Mouse (Mus musculus) forelimb bud, embryonic 11.5 days (tissue): ENCODE results near the gene Ell2.

ENCODE experiments used
- DNase-seq: peaks from one replicate; pipeline ENCODE4 v3.0.0-alpha.2; 2012; ENCODE audit warnings: low read depth, low spot score

Ell2 gene

DNA sequence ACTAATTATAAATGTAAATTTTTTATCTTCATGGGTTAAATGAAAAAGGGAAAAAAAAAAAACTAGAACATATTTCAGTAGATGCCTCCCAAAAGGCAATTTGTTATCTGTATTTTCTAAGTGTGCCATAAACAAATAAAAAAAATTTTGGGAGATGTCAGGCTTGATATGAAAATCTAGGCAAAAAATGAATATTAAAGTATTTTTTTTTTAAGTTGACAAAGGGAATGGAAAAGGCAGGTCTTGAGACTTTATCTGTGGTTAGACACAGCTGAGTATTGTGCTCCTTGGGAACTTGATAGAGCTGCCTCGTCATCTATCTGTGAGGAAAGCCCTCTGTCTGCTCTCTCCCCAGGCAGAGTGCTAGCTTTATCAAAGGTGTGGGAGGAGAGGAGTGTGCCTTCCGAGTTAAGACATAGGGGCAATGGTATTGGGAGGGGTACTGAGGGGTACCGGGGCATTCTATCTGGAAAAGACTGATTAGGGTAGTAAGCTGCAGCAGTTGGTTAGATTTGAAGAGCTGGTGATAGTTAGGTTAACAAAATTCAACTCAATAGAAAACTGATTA lies 27.1 kb downstream of the Ell2 start:
- DNase-seq = no peak

DNA sequence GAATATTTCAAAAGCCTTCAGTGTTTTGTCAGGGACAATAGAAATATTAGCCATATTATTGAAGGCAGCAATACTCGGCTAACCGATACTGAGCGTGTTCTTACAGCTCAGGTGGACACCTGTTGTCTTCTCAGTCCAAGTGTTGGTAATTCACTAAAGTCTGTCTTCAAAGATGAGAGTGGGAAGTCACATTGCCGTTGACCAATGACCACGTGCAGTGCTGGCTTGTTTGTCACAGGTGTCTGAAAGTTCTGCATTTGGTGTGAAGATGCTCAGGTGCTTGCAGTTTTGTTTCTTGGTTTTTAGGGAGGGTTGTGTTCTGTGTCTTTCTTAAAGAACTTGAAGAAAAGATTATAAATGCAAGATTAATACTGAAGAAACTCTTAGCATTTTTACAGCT lies 27.7 kb downstream of the Ell2 start:
- DNase-seq = no peak

DNA sequence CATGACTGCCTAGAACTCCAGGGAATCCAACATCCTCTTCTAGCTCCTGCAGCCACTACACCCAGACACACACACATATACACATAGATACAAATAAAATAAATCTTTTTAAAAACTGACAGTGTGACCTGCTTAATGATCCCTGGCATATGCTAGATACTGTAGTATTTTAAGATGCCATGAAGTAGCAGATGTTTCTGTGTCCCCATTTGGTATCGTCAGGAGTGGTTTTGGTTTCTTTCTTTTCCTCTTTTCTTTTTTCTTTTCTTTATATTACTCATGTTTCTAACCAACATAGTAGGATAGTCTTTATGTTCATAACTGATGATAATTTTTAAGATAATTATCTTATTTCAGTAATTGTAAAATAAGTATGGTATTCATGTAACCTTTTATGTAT lies 29.0 kb downstream of the Ell2 start:
- DNase-seq = no peak

DNA sequence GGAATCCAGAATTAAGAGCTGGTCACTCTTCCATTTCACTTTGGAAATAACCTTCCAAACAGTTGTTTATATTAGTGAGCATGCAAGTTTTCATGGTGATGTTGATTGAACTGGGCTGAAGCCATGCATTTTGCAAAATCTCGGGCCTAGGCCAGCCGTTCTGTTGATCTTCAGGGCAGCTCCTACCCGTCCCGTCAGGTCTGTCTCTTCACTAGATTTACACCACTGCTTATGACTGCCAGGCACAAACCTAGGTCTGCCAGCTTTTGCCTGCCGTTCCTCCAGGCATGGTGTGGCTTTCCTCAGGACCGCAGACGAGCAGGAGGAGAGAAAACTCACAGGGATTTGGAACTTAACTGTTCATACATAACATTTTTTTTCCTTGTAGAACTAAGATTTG lies 31.4 kb downstream of the Ell2 start:
- no peak for DNase-seq

DNA sequence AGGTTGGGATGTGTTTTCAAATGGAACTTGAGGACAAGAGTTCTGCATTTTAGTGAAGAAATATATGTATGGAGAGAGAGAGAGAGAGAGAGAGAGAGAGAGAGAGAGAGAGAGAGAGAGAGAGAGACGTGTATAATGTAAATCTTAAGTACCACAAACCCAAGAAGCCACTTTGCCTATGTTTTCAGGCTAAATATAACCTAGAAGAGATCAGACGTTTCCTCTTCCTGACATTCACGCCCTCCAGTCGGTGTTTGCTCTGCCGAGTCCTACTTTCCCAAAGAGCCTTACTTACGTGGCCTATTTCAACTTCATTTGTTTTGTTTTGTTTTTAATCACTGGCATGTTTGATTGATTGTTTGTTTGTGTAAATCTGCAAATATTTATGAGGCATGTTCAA lies 32.0 kb downstream of the Ell2 start:
- no peak for DNase-seq

DNA sequence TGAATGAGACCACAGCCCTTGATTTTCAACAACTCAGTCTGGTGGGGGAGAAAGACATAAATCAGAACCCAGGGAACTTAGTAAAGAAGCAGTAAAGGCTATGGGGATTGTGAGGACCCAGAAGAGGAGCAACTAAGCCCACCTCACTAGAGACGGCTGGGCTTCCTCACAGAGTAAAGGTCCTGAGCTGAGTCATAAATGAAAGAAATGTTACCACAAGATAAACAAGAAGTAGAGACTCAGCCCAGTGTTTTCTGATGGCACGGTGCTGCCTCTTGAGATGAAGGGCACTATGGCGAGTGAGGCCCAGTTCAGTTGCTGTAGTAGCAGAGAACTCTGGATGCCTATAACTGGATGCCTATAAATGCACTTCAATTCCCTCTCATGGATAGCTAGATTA lies 32.4 kb downstream of the Ell2 start:
- DNase-seq = no peak

DNA sequence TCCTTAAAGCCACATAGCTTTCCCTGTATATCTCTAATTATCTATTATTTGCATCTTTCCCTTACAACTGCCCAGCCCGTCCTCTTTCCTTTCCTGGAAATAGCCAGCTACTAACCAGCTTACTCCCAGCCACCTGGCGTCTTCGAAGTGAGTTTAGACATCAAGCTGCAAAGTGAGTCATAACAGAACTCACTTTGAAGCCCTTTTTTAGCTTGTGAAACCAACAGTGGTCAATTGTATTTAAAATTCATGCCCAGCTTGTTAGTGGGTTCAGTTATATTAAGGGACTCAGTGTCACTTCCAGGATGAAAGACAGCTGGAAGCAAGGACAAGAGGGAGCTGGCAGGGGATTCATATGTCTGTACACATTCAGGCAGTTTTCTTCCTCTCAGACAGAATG lies 33.5 kb downstream of the Ell2 start:
- DNase-seq = no peak

DNA sequence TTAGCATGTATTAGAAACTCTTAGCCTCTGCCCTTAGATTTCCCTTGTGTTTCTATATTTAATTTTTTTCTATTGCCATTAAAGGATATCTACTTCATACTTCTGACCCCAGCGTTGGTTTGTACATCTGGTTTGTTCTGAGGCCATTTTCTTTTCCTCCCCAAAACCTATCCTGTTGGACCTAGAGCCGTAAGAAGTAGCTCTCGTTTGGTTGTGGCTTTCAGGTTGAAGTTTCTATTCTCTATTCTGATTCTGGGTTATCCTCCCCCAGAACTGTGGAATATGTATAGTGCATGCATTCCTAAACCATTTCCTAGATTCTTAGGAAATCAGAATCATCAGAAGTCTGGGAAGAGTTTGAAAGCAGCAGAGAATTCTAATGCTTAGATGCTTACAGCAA lies 34.6 kb downstream of the Ell2 start:
- no peak for DNase-seq

DNA sequence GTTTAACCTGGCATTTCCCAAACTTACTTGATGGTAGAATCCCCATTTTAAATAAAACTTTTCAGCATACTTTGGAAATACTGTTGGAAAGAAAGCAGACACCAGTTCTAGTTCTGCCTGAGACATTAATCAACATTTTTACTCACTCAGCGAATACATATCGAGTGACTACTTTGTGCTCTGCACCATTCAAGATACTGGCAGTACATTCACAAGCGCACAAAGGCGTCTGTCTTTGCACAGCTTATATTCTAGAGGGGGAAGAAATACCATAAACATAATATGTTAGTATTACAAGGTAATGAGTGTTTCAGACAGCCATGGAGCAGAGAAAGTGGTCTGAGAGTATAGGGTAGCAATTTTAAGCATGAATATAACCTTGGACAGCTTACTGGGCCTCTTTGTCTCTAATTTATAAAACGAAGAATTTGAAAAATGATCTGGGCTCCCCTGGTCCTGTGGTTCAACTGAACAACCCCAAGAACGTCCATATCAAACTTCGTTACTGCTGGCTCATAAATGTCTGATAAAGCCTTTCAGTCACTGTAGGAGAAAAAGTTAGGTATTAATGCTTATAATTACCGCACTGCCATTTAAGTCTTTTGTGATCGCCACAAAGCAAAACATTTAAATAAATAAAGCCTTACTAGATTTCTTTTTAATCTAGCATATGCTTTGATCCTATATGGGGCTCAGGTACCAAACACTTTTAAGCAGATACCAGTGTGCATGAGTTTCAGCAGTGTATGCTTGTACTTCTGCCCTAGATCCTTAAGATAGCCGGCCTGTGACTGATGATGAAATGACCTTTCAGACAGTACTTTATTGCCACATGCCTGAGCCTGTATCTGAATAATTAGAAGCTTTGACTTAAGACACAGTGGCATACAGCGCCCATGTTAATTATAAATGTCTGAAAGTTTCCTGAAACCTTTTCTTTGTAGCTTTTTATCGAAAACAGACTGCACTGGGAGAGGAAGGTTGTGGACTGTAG lies 35.5 kb downstream of the Ell2 start:
- DNase-seq = no peak

DNA sequence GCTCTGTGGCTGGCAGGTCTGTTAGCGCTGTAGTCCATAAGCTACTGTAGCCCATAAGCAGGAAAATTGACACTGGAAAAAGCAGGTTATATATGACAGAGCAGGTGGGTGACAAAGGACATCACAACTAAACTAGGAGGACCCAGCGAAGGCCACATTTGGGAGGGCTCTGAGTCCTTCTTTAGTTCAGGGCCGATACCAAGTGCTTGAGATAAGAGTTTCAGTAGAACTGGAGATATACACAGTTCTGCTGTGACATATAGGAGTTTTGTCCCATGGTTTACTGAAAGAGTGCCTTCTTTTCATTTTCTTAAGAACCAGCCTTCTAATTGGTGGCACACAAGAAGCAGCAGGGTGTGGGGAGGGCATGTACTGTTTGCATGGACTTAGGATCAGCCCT lies 36.4 kb downstream of the Ell2 start:
- no peak for DNase-seq

DNA sequence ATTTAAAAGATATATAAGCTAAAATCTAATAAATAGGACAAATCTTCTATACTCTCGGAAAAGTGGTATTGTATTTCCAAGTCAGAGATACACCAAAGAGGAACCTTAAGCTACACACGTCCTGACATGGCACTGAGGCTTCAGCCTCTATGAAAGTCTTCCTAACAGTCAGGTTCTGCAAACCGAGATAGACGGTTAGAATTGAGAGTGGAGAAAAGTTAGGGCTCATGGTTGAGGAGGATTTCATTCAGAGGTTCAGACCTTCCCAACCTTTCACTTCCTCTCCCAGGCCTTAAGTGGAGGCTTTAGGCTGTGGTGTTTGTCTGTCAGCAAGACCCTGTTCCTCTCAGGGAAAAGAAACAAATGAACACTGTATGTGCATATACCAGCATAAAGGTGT lies 37.5 kb downstream of the Ell2 start:
- no peak for DNase-seq

DNA sequence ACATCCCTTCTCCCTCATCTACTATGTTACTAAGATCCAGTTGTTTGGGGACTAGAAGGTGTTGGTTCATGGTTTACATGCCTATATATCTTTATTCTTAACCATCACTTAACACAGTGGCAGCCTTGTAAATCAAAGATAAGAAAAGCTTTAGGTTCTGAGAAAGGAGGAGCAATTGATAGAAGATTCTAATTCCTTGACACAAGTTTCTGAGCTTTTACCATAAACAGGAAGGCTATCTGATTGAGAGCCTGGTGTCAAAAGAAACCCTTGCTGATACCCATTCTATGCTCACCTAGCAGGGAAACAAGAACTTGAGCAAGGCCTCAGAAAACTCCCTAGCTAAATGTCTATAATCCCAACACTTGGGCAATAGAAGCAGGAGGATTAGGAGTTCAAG lies 38.8 kb downstream of the Ell2 start:
- DNase-seq = no peak

DNA sequence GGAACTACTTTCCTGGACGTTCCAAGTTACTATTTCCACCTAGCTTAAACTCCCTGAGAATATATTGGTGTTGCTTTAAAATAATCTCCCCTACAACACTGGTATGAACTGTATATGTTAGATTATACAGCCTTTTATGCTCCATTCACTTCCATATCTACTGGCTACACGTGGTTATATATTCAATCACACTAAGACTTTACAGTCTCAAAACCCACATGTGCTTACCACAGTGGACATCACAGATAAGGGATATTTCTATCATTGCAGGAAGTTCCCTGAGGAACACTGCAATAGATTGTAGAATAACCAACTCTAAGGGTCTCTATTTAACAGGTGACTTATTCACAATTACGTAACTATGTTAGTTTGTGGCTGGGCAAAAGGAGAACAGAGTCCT lies 40.7 kb downstream of the Ell2 start:
- DNase-seq = no peak

DNA sequence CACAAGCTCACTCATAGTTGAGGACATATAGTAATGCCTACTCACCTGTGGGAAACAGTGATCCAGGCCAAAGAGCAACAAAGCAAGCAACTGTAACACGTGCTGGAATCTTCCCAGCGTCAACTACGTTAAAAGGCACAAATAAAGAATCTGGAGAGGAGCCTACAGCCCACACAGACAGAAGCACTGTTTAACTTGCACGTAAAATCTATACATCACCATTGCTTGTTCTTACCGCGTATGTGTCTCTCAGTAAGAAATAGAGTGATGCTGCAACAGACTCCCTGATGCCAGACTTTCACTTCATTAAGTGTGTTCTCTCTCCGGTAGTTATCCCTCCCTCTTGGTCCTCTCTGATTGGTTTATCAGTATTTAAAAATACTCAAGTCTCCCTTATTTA lies 42.1 kb downstream of the Ell2 start:
- no peak for DNase-seq

DNA sequence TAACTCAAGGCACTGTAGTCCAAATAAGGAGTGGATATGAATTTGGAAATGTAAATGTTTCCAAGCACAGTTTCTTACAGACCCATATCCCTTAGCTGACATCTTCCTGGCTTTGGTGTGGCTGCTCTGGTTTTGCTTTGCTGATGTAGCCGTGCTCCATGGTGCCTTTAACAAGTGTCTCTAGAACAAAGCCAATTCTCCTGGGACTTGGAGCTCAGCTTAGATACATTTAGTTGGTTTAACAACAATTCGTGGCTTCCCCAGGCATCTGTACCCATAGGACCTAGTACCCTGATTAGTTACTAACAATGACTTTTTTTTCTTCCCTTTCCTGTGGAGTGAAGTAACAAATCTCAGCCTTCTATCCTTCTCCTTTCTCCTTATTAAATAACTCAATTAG lies 44.2 kb downstream of the Ell2 start:
- DNase-seq = no peak

DNA sequence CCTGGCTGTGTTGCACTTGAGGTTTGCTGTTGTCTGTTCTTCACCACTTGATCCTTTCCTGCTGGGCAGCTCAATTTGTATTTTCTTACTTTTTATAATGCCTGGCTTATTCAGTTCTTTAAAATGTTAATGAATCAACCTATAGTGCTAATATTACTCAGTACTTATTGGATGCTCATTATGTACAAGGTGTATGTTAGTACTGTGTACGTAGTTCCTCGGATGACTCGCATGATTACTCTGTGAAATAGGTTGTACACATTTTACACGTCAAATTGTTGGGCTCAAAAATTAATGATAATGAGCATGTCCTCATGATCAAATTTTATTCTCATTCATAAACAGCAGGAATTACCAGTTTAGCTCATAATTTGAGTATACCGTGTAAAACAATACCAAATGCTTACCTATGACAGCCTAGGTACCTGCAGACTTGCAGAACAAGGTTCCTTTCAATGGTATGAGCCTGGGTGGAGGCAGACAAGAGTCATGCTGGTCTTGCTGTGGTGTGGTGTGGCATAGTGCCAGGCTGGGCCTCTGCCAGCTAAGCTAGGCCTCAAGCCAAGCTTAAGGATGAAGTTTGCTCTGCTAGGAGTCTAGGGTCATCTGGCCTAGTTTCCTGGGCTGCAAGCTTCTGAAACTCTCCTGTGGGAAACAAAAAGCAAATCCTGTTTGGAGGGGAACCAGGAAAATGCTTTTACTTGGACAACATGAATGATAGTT lies 45.8 kb downstream of the Ell2 start:
- no peak for DNase-seq

DNA sequence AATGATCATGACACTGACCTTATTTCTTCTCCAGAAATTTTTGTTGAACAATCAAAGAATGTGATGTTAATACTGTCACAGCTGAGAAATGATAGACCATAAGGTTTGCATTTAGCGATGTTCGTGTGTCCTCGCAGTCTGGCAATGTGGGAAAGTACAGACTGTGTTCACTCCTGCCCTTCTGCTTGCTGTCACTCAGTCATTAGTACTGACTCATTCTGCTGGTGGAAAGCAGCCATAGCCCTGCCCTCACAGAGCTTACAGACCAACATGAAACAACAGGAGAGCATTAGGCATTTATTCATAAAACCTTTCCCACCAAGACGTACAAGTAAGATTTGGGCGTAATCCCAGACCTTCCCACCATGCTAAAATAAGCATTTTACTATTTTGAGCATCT lies 47.8 kb downstream of the Ell2 start:
- DNase-seq = no peak

DNA sequence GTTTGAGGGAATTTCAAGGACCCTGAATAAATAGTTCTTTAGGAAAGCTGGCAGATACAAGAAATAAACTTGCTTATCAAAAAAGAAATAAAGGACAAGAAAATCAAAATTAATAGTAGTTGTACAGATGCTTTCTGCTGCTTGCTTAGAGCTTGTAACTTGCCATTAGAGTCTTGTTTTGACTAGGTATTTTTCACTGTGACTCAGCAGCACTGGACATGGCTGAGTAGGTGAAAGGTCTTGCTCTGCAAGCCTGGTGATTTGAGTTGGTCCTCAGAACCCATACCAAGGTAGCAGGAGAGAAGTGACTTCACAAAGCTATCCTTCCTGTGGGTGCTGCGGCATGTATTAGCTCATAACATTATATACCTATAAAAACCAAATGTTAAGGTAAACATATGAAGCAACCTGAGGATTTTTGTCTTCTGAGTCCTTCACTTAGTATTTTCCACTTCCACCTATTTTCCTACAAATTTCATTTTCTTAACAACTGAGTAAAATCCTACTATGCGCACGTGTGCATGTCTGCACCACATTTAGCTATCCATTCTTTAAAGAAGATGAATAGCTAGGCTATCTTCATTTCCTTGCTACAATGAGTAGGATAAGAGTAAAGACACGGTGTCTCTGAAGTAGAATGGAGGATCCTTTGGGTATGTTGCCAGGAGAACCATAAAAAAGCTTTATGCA lies 54.4 kb downstream of the Ell2 start:
- no peak for DNase-seq

DNA sequence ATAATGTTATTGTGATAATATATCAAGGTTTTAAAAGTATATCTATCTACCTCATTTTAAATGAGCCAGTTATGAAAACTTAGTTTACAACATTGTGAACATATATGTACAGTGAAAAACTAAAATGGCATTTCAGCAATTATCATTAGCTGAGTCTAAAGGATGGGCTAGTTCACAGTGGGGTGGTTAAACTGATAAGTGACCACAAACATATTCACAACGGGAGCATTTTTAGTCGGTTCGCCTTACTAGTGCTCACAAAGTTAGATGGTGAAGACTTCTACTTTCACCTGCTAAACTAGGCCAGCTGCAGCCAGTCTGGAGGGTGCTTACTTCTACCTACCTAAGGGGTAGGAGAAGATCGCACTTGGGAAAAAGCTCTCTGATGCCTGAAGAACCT lies 56.2 kb downstream of the Ell2 start:
- no peak for DNase-seq

DNA sequence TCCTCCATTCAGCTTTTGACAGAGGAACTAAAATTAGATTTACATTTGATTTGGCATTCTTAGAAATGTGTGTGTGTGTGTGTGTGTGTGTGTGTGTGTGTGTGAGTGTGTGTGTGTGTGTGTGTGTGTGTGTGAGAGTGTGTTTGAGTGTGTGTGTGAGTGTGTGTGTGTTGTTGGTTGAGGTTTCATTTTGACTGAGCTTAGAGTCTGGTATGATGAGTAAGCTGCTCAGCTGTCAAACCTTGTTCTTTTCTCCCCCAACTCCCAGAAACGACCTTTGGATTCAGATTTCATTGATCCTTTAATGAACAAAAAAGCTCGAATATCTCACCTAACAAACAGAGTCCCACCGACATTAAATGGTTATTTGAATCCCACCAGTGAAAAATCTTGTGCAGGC lies 56.7 kb downstream of the Ell2 start:
- DNase-seq = no peak

DNA sequence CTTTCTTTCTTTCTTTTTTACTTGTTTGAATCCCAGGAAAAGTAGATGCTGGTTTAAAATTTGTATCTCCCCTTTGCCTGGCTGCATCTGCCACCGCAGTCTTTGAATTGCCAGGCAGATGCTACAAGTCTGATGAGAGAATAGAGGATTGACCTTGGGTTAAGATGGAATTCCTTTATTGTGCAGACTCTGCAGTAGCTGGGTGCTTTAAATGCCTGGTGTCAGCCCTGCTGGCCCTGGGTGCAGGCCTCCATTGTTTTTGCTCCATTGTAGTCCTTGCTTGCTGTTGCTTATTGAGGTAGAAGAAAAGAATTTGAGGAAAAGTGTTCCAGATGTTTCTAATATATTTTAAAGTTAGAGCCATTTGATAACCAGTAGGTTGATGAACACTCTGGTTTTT lies 59.2 kb downstream of the Ell2 start:
- no peak for DNase-seq

DNA sequence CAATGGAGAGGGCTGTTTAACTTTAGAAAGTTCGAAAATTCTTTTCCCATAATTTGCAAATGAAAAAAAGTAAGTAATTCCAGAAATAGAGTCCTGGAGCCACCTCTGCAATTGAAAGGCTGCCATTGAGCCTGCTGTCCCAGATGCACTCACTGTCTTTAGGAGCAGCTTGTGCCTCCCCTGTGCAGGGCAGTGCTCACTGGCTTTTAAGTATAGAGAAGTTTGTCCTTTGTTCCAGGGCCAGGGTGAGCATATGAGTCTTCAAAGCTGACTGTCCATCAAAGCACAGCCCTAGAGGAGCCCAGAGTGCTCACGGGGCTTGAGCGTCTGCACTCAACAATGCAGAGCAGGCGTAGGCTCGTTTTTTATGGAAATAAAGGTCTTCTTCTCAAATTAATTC lies 59.7 kb downstream of the Ell2 start:
- DNase-seq = no peak
